Mouse (Mus musculus) CH12.LX (cell line): ENCODE data around the gene Gpr141. TPM values are rescaled to one million over a fixed set of nuclear protein-coding genes. Genes with fewer than 3 reads are reported as not detected.

ENCODE experiments used
- DNase-seq: peaks from one replicate; pipeline ENCODE4 v3.0.0-alpha.2; 2013; ENCODE audit errors: extremely low read depth
- H3K27ac ChIP-seq: 2 replicates; pipeline ENCODE4 v1.5.1; 2012; ENCODE audit warnings: low read depth, mild to moderate bottlenecking, control low read depth, moderate library complexity; ENCODE audit not compliant: insufficient read depth
- H3K27me3 ChIP-seq: replicated peaks from 2 replicates; pipeline ENCODE3; 2012; ENCODE audit warnings: inconsistent platforms
- H3K36me3 ChIP-seq, 2 experiments: replicated peaks in 1 of 2; 2 replicates each; pipeline versions ENCODE3 to v1.6.1; 2012; ENCODE audit warnings: inconsistent platforms in 1 of 2, low read length in 1 of 2, mild to moderate bottlenecking in 1 of 2, mixed read lengths in 1 of 2, moderate library complexity in 1 of 2; ENCODE audit not compliant: control insufficient read depth in 1 of 2, insufficient read depth in 1 of 2
- H3K4me1 ChIP-seq, 2 experiments: 2 replicates each; pipeline ENCODE4 v1.6.1; 2012; ENCODE audit warnings: inconsistent platforms in 1 of 2, moderate library complexity in 1 of 2; ENCODE audit not compliant: insufficient read depth in 2 of 2, control insufficient read depth in 1 of 2
- H3K4me2 ChIP-seq: 2 replicates; pipeline ENCODE4 v1.6.1; 2012; ENCODE audit warnings: low read depth, mild to moderate bottlenecking, control low read depth; ENCODE audit not compliant: poor library complexity, insufficient read depth, severe bottlenecking
- H3K4me3 ChIP-seq, 3 experiments: fragments of 150-350 bp in 1 of 3; sonication (generic) in 1 of 3; replicated peaks in 1 of 3; 2 replicates each; pipeline versions ENCODE3 to v1.5.1; 2011 to 2012; ENCODE audit warnings: low read depth in 2 of 3, low read length in 2 of 3, mild to moderate bottlenecking in 2 of 3, moderate library complexity in 2 of 3, control low read depth in 1 of 3, improper control_type of control experiment in 1 of 3, inconsistent platforms in 1 of 3, mixed read lengths in 1 of 3; ENCODE audit not compliant: poor library complexity in 1 of 3
- H3K79me2 ChIP-seq: replicated peaks from 2 replicates; pipeline ENCODE4 v1.6.1; 2012; ENCODE audit warnings: mild to moderate bottlenecking, moderate library complexity; ENCODE audit not compliant: control insufficient read depth, poor library complexity, insufficient read depth, severe bottlenecking; ENCODE audit errors: extremely low read depth
- H3K9ac ChIP-seq: 2 replicates; pipeline ENCODE4 v1.6.1; 2012; ENCODE audit warnings: low read depth, mild to moderate bottlenecking, control low read depth, moderate library complexity; ENCODE audit not compliant: insufficient read depth
- H3K9me3 ChIP-seq: replicated peaks from 2 replicates; pipeline ENCODE3; 2012; ENCODE audit warnings: low read length, inconsistent platforms, mixed read lengths
- BHLHE40 ChIP-seq: IDR thresholded peaks from 2 replicates; pipeline ENCODE4 v1.6.1; 2011; ENCODE audit warnings: mild to moderate bottlenecking, low read depth, low read length, improper control_type of control experiment
- CHD1 ChIP-seq: IDR thresholded peaks from 2 replicates; pipeline ENCODE4 v1.6.1; 2012; ENCODE audit warnings: low read depth, low read length, improper control_type of control experiment, inconsistent platforms
- CHD2 ChIP-seq: IDR thresholded peaks from 2 replicates; pipeline ENCODE4 v1.6.1; 2011; ENCODE audit warnings: low read length, improper control_type of control experiment
- ELF1 ChIP-seq: IDR thresholded peaks from 2 replicates; pipeline ENCODE4 v1.6.1; 2014; ENCODE audit warnings: low read depth, mild to moderate bottlenecking, inconsistent platforms, low read length, improper control_type of control experiment
- EP300 ChIP-seq: IDR thresholded peaks from 2 replicates; pipeline ENCODE4 v1.6.1; 2011; ENCODE audit warnings: low read length, improper control_type of control experiment
- HCFC1 ChIP-seq: IDR thresholded peaks from 2 replicates; pipeline ENCODE4 v1.6.1; 2012; ENCODE audit warnings: low read depth, mild to moderate bottlenecking, inconsistent platforms, low read length, improper control_type of control experiment
- IRF4 ChIP-seq: IDR thresholded peaks from 2 replicates; pipeline ENCODE4 v1.6.1; 2014; ENCODE audit warnings: low read depth, mild to moderate bottlenecking, inconsistent platforms, low read length, improper control_type of control experiment
- JUN ChIP-seq: IDR thresholded peaks from 2 replicates; pipeline ENCODE4 v1.6.1; 2011; ENCODE audit warnings: low read depth, mild to moderate bottlenecking, low read length, improper control_type of control experiment, moderate library complexity; ENCODE audit not compliant: insufficient read depth
- JUND ChIP-seq: conservative IDR thresholded peaks from 2 replicates; pipeline ENCODE4 v1.6.1; 2011; ENCODE audit warnings: low read depth, low read length, improper control_type of control experiment
- MAFK ChIP-seq: IDR thresholded peaks from 2 replicates; pipeline ENCODE4 v1.6.1; 2011; ENCODE audit warnings: low read length, improper control_type of control experiment; ENCODE audit not compliant: insufficient replicate concordance
- MEF2A ChIP-seq: IDR thresholded peaks from 2 replicates; pipeline ENCODE4 v1.6.1; 2014; ENCODE audit warnings: low read depth, mild to moderate bottlenecking, inconsistent platforms, low read length, improper control_type of control experiment, borderline replicate concordance
- MYC ChIP-seq: IDR thresholded peaks from 2 replicates; pipeline ENCODE4 v1.6.1; 2011; ENCODE audit warnings: low read depth, mild to moderate bottlenecking, improper control_type of control experiment, low read length
- NELFE ChIP-seq: IDR thresholded peaks from 2 replicates; pipeline ENCODE4 v1.6.1; 2011; ENCODE audit warnings: low read depth, low read length, improper control_type of control experiment
- NRF1 ChIP-seq: IDR thresholded peaks from 2 replicates; pipeline ENCODE4 v1.6.1; 2014; ENCODE audit warnings: low read depth, mild to moderate bottlenecking, inconsistent platforms, low read length, improper control_type of control experiment, moderate library complexity
- PAX5 ChIP-seq: IDR thresholded peaks from 2 replicates; pipeline ENCODE4 v1.6.1; 2012; ENCODE audit warnings: low read length, inconsistent platforms, mixed read lengths
- POLR2AphosphoS2 ChIP-seq: IDR thresholded peaks from 2 replicates; pipeline ENCODE4 v1.6.1; 2011; ENCODE audit warnings: low read depth, low read length, improper control_type of control experiment
- RAD21 ChIP-seq: IDR thresholded peaks from 2 replicates; pipeline ENCODE4 v1.6.1; 2011; ENCODE audit warnings: low read depth, mild to moderate bottlenecking, low read length, improper control_type of control experiment, moderate library complexity
- RCOR1 ChIP-seq: conservative IDR thresholded peaks from 2 replicates; pipeline ENCODE4 v1.6.1; 2012; ENCODE audit warnings: low read depth, mild to moderate bottlenecking, inconsistent platforms, low read length, improper control_type of control experiment
- SIN3A ChIP-seq: IDR thresholded peaks from 2 replicates; pipeline ENCODE4 v1.6.1; 2012; ENCODE audit warnings: low read length, improper control_type of control experiment, inconsistent platforms
- TBP ChIP-seq: conservative IDR thresholded peaks from 2 replicates; pipeline ENCODE4 v1.6.1; 2011; ENCODE audit warnings: low read depth, low read length, improper control_type of control experiment
- TCF12 ChIP-seq: IDR thresholded peaks from 2 replicates; pipeline ENCODE4 v1.6.1; 2014; ENCODE audit warnings: low read depth, mild to moderate bottlenecking, inconsistent platforms, low read length, improper control_type of control experiment
- ZMIZ1 ChIP-seq: IDR thresholded peaks from 2 replicates; pipeline ENCODE4 v1.6.1; 2012; ENCODE audit warnings: low read depth, mild to moderate bottlenecking, inconsistent platforms, low read length, improper control_type of control experiment
- ZNF384 ChIP-seq: IDR thresholded peaks from 2 replicates; pipeline ENCODE4 v1.6.1; 2012; ENCODE audit warnings: low read depth, low read length, improper control_type of control experiment, inconsistent platforms
- dilution Hi-C: fragments of 300-500 bp; cut with MboI; formaldehyde crosslinking; loops from 2 replicates; pipeline ENCODE4 v1.14.3; 2020; ENCODE audit warnings: low sequenced_read_pairs; ENCODE audit not compliant: extremely low pct_unique_long_range_greater_than_20kb, extremely low pct_ligation_motif_present
- in situ Hi-C: fragments of 300-500 bp; cut with MboI; formaldehyde crosslinking; loops from 3 replicates; pipeline ENCODE4 v1.14.3; 2019; ENCODE audit warnings: low sequenced_read_pairs, low pct_ligation_motif_present, low pct_unique_long_range_greater_than_20kb, mixed read lengths
- polyA plus RNA-seq: library from polyadenylated mRNA; unstranded; fragments of >175 nt; gene quantifications from 2 replicates; pipeline ENCODE4 v1.2.1, GENCODE M21; 2012; ENCODE audit warnings: low read depth; ENCODE audit not compliant: insufficient read length
- total RNA-seq, 2 experiments: library from RNA; depleted of rRNA; stranded (reverse); fragments of 300-350 nt in 1 of 2; fragments of >200 nt in 1 of 2; gene quantifications; 2 replicates each; pipeline ENCODE4 v1.2.3; 2012 to 2014

Gpr141 gene
- total and polyA plus RNA-seq, 3 experiments, result 0.17 to 1.6 (median 0.60) TPM

- no peak overlapping the region for H3K9ac ChIP-seq
- H3K4me1 ChIP-seq, result peaks cover 4% of the 10 kb centered on the region in 2 experiments; a peak in 2 of 4 replicates
- no peak for TF ChIP-seq HCFC1
- TF ChIP-seq SIN3A, result no peak
- no peak for TF ChIP-seq JUN
- no peak for TF ChIP-seq RAD21
- no peak for TF ChIP-seq IRF4
- no peak for TF ChIP-seq BHLHE40
- no peak for TF ChIP-seq JUND
- TF ChIP-seq CHD1, result no peak
- no peak for TF ChIP-seq MYC
- TF ChIP-seq ZNF384, result no peak
- no peak for TF ChIP-seq ZMIZ1
- TF ChIP-seq EP300, result no peak
- no peak for TF ChIP-seq NELFE
- TF ChIP-seq MAFK, result no peak
- no peak for TF ChIP-seq POLR2AphosphoS2
- no peak for TF ChIP-seq NRF1
- no peaks in the 10 kb centered on the region for H3K9me3 ChIP-seq
- H3K27me3 ChIP-seq, result no peaks in the 10 kb centered on the region
- no peak for DNase-seq
- no peaks in the 10 kb centered on the region for H3K36me3 ChIP-seq
- H3K79me2 ChIP-seq, result no peaks in the 10 kb centered on the region
- no peak overlapping the region for H3K27ac ChIP-seq
- H3K4me2 ChIP-seq, result no peak overlapping the region
- no peak overlapping the region for H3K4me3 ChIP-seq
- dilution Hi-C loops, result no loop called here
- in situ Hi-C loops, result no loop called here
These were observed 16.1 kb upstream of the Gpr141 start for GRCm38 (mm10) chr13:19840206-19840605.

GRCm38 (mm10) chr13:19830560-19830959 is 6.5 kb upstream of the Gpr141 start:
- in situ Hi-C loops, result no loop called here
- dilution Hi-C loops, result no loop called here
- Histone ChIP-seq H3K27ac (no peak overlapping the region), H3K79me2 (no peaks in the 10 kb centered on the region), H3K4me1 (peaks cover 2 to 16% of the 10 kb centered on the region in 2 experiments), H3K27me3 (no peaks in the 10 kb centered on the region), H3K9me3 (peaks cover 4% of the 10 kb centered on the region), H3K36me3 (no peaks in the 10 kb centered on the region), H3K9ac (no peak overlapping the region), H3K4me3 (no peak overlapping the region), H3K4me2 (no peak overlapping the region)
- DNase-seq, result no peak
- TF ChIP-seq MEF2A (no peak), CHD2 (no peak), JUND (no peak), TCF12 (no peak), PAX5 (no peak), JUN (no peak), TBP (no peak), RCOR1 (no peak), ELF1 (no peak), IRF4 (no peak), NELFE (no peak), SIN3A (no peak)
